Mouse (Mus musculus): ENCODE data around the gene Olfr811.

Olfr811 gene

DNA sequence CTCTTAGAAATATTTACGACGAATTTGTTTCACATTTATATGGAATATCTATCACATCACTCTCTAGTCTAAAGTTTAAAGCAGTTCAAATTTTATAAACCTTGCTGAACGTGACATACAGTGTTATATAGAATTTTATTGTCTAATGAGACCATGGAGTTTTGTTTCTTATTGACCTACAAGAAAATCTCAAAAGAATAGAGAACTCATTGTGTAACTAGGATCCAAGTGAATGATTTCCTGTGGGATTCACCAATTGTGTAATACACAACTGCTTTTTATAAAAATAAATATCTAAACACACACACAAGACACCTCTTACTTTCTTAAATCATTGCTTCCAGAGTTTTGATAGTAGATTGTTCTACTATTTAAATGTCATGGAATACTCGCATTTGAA is at the start of gene Olfr811:
TSS of gene Olfr811 (minus strand) at position 101 of the 400 bp plus-strand sequence.
- DNase-seq (ENCODE audit: low spot score), result no peak

DNA sequence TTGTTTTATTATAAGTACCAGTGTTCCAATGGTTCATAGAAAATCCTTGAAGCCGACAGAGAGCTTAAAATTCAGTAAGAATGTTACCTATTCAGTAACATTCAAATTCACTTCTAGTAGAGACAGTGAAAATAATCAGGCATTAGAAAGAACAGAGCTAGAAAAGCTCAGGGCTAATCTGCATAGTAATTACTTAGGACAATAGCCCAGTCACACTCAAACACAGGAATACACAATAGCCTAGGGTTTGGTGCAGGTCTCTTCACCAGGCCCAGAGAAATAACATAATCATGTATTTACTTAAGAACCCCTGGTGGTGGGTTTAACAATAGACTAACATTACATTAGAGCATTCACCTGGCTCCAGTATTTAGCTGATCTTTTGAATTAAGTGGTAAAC is 43.1 kb upstream of the Olfr811 start:
- no peak for DNase-seq (ENCODE audit: low spot score)

DNA sequence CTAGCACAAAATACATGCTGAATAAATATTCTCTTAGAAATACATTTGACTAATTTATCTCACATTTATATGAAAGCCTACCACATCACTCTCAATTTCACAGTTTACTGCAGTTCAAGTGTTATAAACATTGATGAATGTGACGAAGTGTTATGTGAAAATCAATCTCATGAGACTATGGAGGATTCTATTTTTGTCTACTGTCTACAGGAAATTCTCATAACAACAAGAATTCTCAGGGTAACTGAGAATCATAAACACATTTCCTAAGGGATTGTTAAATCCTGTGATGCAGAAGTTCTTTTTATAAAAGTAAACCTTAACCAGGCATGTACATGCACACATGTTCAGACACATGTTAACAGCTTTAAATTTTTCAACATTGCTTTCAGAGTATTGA is 41.8 kb upstream of the Olfr811 start, which contains the start of gene Olfr812:
TSS of gene Olfr812 (minus strand) at position 101 of the 400 bp plus-strand sequence.
- DNase-seq (ENCODE audit: low spot score), result no peak

DNA sequence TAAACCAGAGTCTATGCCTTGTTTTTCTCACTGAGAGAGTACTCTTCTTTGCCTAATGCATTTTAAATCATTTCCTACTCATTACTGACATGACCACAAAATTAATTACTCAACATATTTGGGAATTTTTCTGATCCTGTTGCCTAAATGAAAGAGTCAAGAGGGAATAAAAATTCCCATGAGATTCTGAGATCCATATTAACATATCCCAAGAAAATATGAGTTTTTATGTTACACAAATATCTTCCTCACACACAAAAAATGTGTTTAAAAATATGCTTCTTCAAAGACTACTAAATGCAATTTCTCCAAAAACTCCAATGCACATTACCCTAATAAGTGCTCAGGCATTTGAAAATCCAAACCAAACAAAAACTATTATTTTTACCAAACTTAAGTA is 9.4 kb downstream of the Olfr811 start, which contains the start of gene Olfr810:
TSS of gene Olfr810 (minus strand) at position 101 of the 400 bp plus-strand sequence.
- DNase-seq (ENCODE audit: low spot score), result no peak

DNA sequence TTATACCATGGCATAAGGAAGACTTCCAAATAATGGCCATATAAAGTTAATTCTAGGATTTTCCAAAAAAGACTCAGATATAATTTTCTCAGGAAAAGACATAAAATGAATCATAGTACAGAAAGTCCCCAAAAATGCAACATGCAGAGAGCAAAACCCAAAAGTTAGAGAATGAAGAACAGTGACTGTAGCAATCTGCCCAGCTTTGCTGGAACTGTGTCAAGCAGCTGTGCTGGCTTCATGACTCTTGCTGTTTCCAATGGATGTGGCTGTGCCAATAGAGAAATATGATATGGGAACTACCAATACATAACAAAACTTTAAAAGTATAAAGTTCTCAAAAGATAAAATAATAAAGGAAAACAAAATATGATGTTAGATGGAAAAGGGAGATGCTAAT is 26.1 kb downstream of the Olfr811 start:
- no peak for DNase-seq (ENCODE audit: low spot score)

DNA sequence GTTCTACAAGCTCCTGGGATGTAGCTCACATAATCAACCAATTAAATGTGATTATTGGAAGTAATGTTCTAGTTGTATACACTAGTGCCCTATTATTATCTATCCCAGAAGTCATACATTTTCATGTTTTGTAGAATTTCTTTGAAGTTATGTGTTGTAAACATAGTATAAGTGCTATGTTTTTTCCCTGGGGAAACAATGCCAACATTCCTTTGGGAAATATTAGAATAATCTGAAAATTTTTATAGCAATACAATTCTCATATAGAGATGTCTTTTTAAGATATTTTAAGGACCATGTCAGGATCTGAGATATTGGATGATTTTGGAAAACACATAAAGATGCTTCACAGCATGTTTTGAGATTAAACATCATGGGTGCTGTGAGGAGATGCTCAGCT is 29.9 kb downstream of the Olfr811 start, which contains the start of gene Olfr809:
TSS of gene Olfr809 (plus strand) at position 301 of the 400 bp plus-strand sequence.
- DNase-seq (ENCODE audit: low spot score), result no peak

DNA sequence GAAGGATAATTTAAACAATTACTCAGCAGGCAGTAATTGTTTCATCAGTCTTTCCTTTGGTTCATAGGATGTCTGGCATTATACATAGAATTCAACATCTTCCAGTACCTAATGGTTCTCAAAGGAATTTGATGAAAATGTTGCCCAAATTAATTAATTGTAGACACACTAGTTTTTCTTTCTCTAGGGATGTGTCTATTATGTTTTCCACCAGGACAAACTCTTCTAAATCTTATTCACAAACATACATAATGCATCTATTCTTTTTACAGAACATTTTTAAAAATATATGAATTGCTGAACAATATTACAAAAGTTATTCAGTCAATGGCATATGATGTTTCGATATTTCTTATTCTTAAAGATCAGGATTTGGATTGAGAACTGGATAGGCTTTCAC is 39.0 kb downstream of the Olfr811 start, which contains the start of gene Olfr808:
TSS of gene Olfr808 (plus strand) at position 301 of the 400 bp plus-strand sequence.
- DNase-seq (ENCODE audit: low spot score), result no peak

DNA sequence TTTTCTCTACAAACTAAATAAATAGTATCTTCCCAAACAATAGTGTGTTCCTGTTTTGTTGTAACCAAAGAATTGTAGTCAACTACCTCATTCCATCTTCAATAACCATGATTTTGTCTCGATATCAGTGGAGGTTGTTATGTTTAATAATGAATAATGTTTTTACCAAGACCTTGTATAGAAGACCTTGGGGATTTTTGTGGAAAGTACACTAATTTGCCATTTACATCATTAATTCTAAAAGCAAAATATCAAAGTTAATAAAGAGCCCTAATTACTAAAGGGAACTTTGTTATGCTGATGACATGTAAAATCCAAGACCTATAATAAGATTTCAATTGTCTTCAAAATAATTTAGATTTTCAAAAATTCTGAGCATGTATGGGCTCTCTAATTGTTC is 46.5 kb downstream of the Olfr811 start, which contains the start of gene Olfr807:
TSS of gene Olfr807 (minus strand) at position 101 of the 400 bp plus-strand sequence.
- DNase-seq (ENCODE audit: low spot score), result no peak
